Mouse (Mus musculus): ENCODE measurements around the gene Ndc1. TPM values are rescaled to one million over a fixed set of nuclear protein-coding genes. Genes with fewer than 3 reads are reported as not detected.
A peak's percentile ranks its signal among the peaks of the same experiment; 100 is the strongest.

Ndc1 gene
- polyA plus RNA-seq, 1 experiment from 2014 or later, result 32.6 TPM

GRCm38 (mm10) chr4:107432717-107433116 is 65.1 kb downstream of the Ndc1 start:
- H3K4me2 ChIP-seq (replicated peaks), result no peak overlapping the region
- ATAC-seq, result no peak
- H3K27ac ChIP-seq, result no peak overlapping the region
- H3K36me3 ChIP-seq, result no peaks in the 10 kb centered on the region
- WGBS, result 77% methylated on average over 5 of the region's 5 CpGs
- no peaks in the 10 kb centered on the region for H3K9me3 ChIP-seq
- H3K4me1 ChIP-seq (replicated peaks), result peaks cover 17% of the 10 kb centered on the region
- no peak overlapping the region for H3K9ac ChIP-seq
- no peak overlapping the region for H3K4me3 ChIP-seq (replicated peaks)
- H3K27me3 ChIP-seq (replicated peaks), result peaks cover 47% of the 10 kb centered on the region

GRCm38 (mm10) chr4:107433998-107434355 is 66.4 kb downstream of the Ndc1 start:
- H3K9ac ChIP-seq, result peak overlapping the region; percentile 40
- H3K4me2 ChIP-seq (replicated peaks), result peak overlapping the region; percentile 99
- no peak for ATAC-seq
- peaks cover 51% of the 10 kb centered on the region for H3K27me3 ChIP-seq (replicated peaks)
- no peak overlapping the region for H3K27ac ChIP-seq
- no peaks in the 10 kb centered on the region for H3K9me3 ChIP-seq
- 8% methylated on average over 15 of the region's 15 CpGs for WGBS
- H3K36me3 ChIP-seq, result no peaks in the 10 kb centered on the region
- peak overlapping the region; percentile 63 for H3K4me3 ChIP-seq (replicated peaks)
- H3K4me1 ChIP-seq (replicated peaks), result peaks cover 17% of the 10 kb centered on the region

GRCm38 (mm10) chr4:107434356-107435237 is 67.0 kb downstream of the Ndc1 start, which contains the start of gene Glis1:
Glis1 (plus strand) TSS chr4:107434591.
- Histone ChIP-seq H3K36me3 (no peaks in the 10 kb centered on the region), H3K27ac (no peak within 1 kb of the TSS), H3K27me3 (replicated peaks) (peaks cover 57% of the 10 kb centered on the region), H3K9ac (peak within 1 kb of the TSS; percentile 40), H3K9me3 (no peaks in the 10 kb centered on the region), H3K4me2 (replicated peaks) (peak within 1 kb of the TSS; percentile 99), H3K4me1 (replicated peaks) (peaks cover 17% of the 10 kb centered on the region), H3K4me3 (replicated peaks) (peak within 1 kb of the TSS; percentile 63)
- under 1% methylated on average over 99 of the region's 112 CpGs for whole genome bisulfite sequencing
- ATAC-seq, result peak; percentile 92

GRCm38 (mm10) chr4:107435238-107435946 is 67.8 kb downstream of the Ndc1 start:
- Histone ChIP-seq H3K4me2 (replicated peaks) (peak overlapping the region; percentile 99), H3K4me1 (replicated peaks) (peaks cover 17% of the 10 kb centered on the region), H3K4me3 (replicated peaks) (peak overlapping the region; percentile 63), H3K9me3 (no peaks in the 10 kb centered on the region), H3K9ac (0 out of 2 replicates have a peak overlapping the region, but pooled peaks have one; percentile 40), H3K27ac (no peak overlapping the region), H3K36me3 (no peaks in the 10 kb centered on the region), H3K27me3 (replicated peaks) (peaks cover 57% of the 10 kb centered on the region)
- 3% methylated on average over 47 of the region's 47 CpGs for WGBS
- 0 out of 2 replicates have a peak, but pooled peaks have one; percentile 7 for ATAC-seq

GRCm38 (mm10) chr4:107436476-107436875 is 68.9 kb downstream of the Ndc1 start:
- H3K4me3 ChIP-seq (replicated peaks), result no peak overlapping the region
- no peaks in the 10 kb centered on the region for H3K36me3 ChIP-seq
- peaks cover 63% of the 10 kb centered on the region for H3K27me3 ChIP-seq (replicated peaks)
- no peak overlapping the region for H3K4me2 ChIP-seq (replicated peaks)
- no peak overlapping the region for H3K9ac ChIP-seq
- H3K27ac ChIP-seq, result no peak overlapping the region
- WGBS, result 73% methylated on average over 7 of the region's 7 CpGs
- peaks cover 17% of the 10 kb centered on the region for H3K4me1 ChIP-seq (replicated peaks)
- H3K9me3 ChIP-seq, result no peaks in the 10 kb centered on the region
- ATAC-seq, result no peak

GRCm38 (mm10) chr4:107438741-107439140 is 71.2 kb downstream of the Ndc1 start:
- Histone ChIP-seq H3K27ac (no peak overlapping the region), H3K4me1 (replicated peaks) (peaks cover 24% of the 10 kb centered on the region), H3K4me3 (replicated peaks) (no peak overlapping the region), H3K4me2 (replicated peaks) (no peak overlapping the region), H3K27me3 (replicated peaks) (peaks cover 60% of the 10 kb centered on the region), H3K9ac (no peak overlapping the region), H3K36me3 (no peaks in the 10 kb centered on the region), H3K9me3 (no peaks in the 10 kb centered on the region)
- 74% methylated on average over 8 of the region's 8 CpGs for WGBS
- no peak for ATAC-seq

- peaks cover 12% of the 10 kb centered on the region for H3K4me1 ChIP-seq (replicated peaks)
- 17% methylated on average over 13 of the region's 13 CpGs for WGBS
Observed at GRCm38 (mm10) chr4:107440306-107440705, 72.7 kb downstream of the Ndc1 start.

GRCm38 (mm10) chr4:107442288-107442687 is 74.7 kb downstream of the Ndc1 start:
- H3K9me3 ChIP-seq, result no peaks in the 10 kb centered on the region
- H3K9ac ChIP-seq, result no peak overlapping the region
- WGBS, result 38% methylated on average over 11 of the region's 11 CpGs
- 0 out of 2 replicates have a peak overlapping the region, but pooled peaks have one; percentile 10 for H3K4me2 ChIP-seq (replicated peaks)
- H3K27me3 ChIP-seq (replicated peaks), result peaks cover 51% of the 10 kb centered on the region
- H3K27ac ChIP-seq, result no peak overlapping the region
- no peak for ATAC-seq
- no peaks in the 10 kb centered on the region for H3K36me3 ChIP-seq
- peaks cover 7% of the 10 kb centered on the region for H3K4me1 ChIP-seq (replicated peaks)
- H3K4me3 ChIP-seq (replicated peaks), result no peak overlapping the region

More at GRCm38 (mm10) chr4:107440306-107440705, 72.7 kb downstream of the Ndc1 start:
- Histone ChIP-seq H3K36me3 (no peaks in the 10 kb centered on the region), H3K9ac (no peak overlapping the region), H3K27ac (0 out of 2 replicates have a peak overlapping the region, but pooled peaks have one; percentile 27), H3K27me3 (replicated peaks) (peaks cover 56% of the 10 kb centered on the region), H3K9me3 (no peaks in the 10 kb centered on the region), H3K4me3 (replicated peaks) (peak overlapping the region; percentile 19), H3K4me2 (replicated peaks) (peak overlapping the region; percentile 53)
- no peak for ATAC-seq

- no peak for ATAC-seq
- 0 out of 2 replicates have a peak overlapping the region, but pooled peaks have one; percentile 11 for H3K4me2 ChIP-seq (replicated peaks)
Observed at GRCm38 (mm10) chr4:107442891-107443483, 75.4 kb downstream of the Ndc1 start.

GRCm38 (mm10) chr4:107443621-107444020 is 76.0 kb downstream of the Ndc1 start:
- no peak for ATAC-seq
- Histone ChIP-seq H3K4me2 (replicated peaks) (0 out of 2 replicates have a peak overlapping the region, but pooled peaks have one; percentile 11), H3K9me3 (no peaks in the 10 kb centered on the region), H3K27me3 (replicated peaks) (peaks cover 44% of the 10 kb centered on the region), H3K4me3 (replicated peaks) (no peak overlapping the region), H3K9ac (no peak overlapping the region), H3K27ac (no peak overlapping the region), H3K36me3 (no peaks in the 10 kb centered on the region), H3K4me1 (replicated peaks) (peaks cover 7% of the 10 kb centered on the region)
- 57% methylated on average over 11 of the region's 11 CpGs for WGBS

More at GRCm38 (mm10) chr4:107442891-107443483, 75.4 kb downstream of the Ndc1 start:
- Histone ChIP-seq H3K9me3 (no peaks in the 10 kb centered on the region), H3K36me3 (no peaks in the 10 kb centered on the region), H3K27me3 (replicated peaks) (peaks cover 44% of the 10 kb centered on the region), H3K27ac (no peak overlapping the region), H3K4me3 (replicated peaks) (no peak overlapping the region), H3K4me1 (replicated peaks) (peaks cover 7% of the 10 kb centered on the region), H3K9ac (no peak overlapping the region)
- WGBS, result 36% methylated on average over 16 of the region's 16 CpGs

- H3K4me2 ChIP-seq (replicated peaks), result no peak overlapping the region
- WGBS, result 80% methylated on average over 6 of the region's 6 CpGs
- ATAC-seq, result no peak
Observed at GRCm38 (mm10) chr4:107448481-107448880, 80.9 kb downstream of the Ndc1 start.

GRCm38 (mm10) chr4:107449519-107449918 is 81.9 kb downstream of the Ndc1 start:
- H3K36me3 ChIP-seq, result no peaks in the 10 kb centered on the region
- no peaks in the 10 kb centered on the region for H3K9me3 ChIP-seq
- WGBS, result 87% methylated on average over 13 of the region's 13 CpGs
- no peak overlapping the region for H3K27ac ChIP-seq
- H3K4me3 ChIP-seq (replicated peaks), result no peak overlapping the region
- no peak overlapping the region for H3K9ac ChIP-seq
- ATAC-seq, result no peak
- H3K4me2 ChIP-seq (replicated peaks), result no peak overlapping the region
- peaks cover 17% of the 10 kb centered on the region for H3K27me3 ChIP-seq (replicated peaks)
- no peaks in the 10 kb centered on the region for H3K4me1 ChIP-seq (replicated peaks)

More at GRCm38 (mm10) chr4:107448481-107448880, 80.9 kb downstream of the Ndc1 start:
- H3K27ac ChIP-seq, result no peak overlapping the region
- no peaks in the 10 kb centered on the region for H3K9me3 ChIP-seq
- H3K27me3 ChIP-seq (replicated peaks), result peaks cover 26% of the 10 kb centered on the region
- no peaks in the 10 kb centered on the region for H3K36me3 ChIP-seq
- H3K4me1 ChIP-seq (replicated peaks), result 0 out of 2 replicates have a peak, but pooled peaks cover under 1% of the 10 kb centered on the region
- H3K9ac ChIP-seq, result no peak overlapping the region
- no peak overlapping the region for H3K4me3 ChIP-seq (replicated peaks)

All from intestine, embryonic 15.5 days (tissue).